ENCODE assay signal across 17 mouse cellular contexts in the genomic region with DNA sequence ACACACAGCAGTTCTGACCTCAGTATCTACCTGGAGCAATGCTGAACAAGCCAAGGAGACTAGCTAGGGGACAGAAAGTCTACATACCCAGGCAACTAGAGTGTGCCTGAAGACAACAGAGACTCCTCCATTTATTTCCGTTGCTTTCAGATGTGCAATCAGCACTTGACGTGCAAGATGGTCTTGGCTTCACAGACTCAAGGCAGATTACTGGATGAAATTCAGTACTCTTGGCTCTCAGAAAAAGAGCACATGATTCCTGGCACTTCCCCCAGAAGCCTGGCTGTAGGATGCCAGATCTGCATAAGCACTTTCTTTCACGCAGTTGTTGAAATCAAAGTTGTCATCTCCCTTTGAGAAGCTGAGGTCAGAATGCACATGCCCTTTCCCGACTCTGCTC. TPM values are rescaled to one million over a fixed set of nuclear protein-coding genes. Genes with fewer than 3 reads are reported as not detected.
DNase-seq lines count a peak whose midpoint lies in the region; ATAC-seq and TF ChIP-seq lines count a peak whose summit lies in the region.
"Had no signal": no experiment of that assay in that cellular context is flagged by ENCODE, and none has a peak within 500 bp of the region (broad histone marks: within the 10 kb centered on the region; RNA-seq: fewer than 3 reads in every experiment).

No protein-coding gene starts in this region.

- peak; percentile 41 to 56 for DNase-seq in cerebellum, postnatal 14 days
- DNase-seq in hindbrain, postnatal 0 days (ENCODE audit: low spot score): peak; percentile 44
- no peak for DNase-seq in hindbrain, embryonic 11.5 days (ENCODE audit: low spot score)
- DNase-seq in forebrain, postnatal 0 days: peak; percentile 83
- peak; percentile 19 for DNase-seq in right cerebral cortex, postnatal 14 days
- no peak for DNase-seq in testis, postnatal 10 days (ENCODE audit: low spot score)
- DNase-seq: cerebellum, postnatal 36 days; gastrocnemius, postnatal 36 days; liver, postnatal 0 days had no signal

- WGBS in hindbrain, postnatal 0 days: 46% methylated on average over 4 of the region's 4 CpGs
- 81% methylated on average over 4 of the region's 4 CpGs for WGBS in hindbrain, embryonic 11.5 days
- WGBS in forebrain, postnatal 0 days: 51% methylated on average over 4 of the region's 4 CpGs
- WGBS in kidney, embryonic 15.5 days: 81% methylated on average over 4 of the region's 4 CpGs

- no peak overlapping the region for H3K4me3 ChIP-seq in hindbrain, postnatal 0 days (ENCODE audit: low read length)
- H3K4me3 ChIP-seq in hindbrain, embryonic 11.5 days (ENCODE audit: low read depth, low read length): no peak overlapping the region
- no peak overlapping the region for H3K4me3 ChIP-seq in forebrain, postnatal 0 days (ENCODE audit: low read depth, low read length)
- H3K4me3 ChIP-seq in kidney, embryonic 15.5 days (replicated peaks): no peak overlapping the region
- H3K4me3 ChIP-seq: heart, embryonic 13.5 days; limb, embryonic 15.5 days; midbrain, embryonic 12.5 days had no signal

- no peak overlapping the region for H3K27ac ChIP-seq in hindbrain, postnatal 0 days
- no peak overlapping the region for H3K27ac ChIP-seq in hindbrain, embryonic 11.5 days (ENCODE audit: low read depth, low read length)
- no peak overlapping the region for H3K27ac ChIP-seq in forebrain, postnatal 0 days (ENCODE audit: low read depth, low read length)
- no peak overlapping the region for H3K27ac ChIP-seq in kidney, embryonic 15.5 days
- H3K27ac ChIP-seq: heart, embryonic 13.5 days; limb, embryonic 15.5 days; macrophage; midbrain, embryonic 12.5 days had no signal

- no peaks in the 10 kb centered on the region for H3K9me3 ChIP-seq in hindbrain, postnatal 0 days (ENCODE audit: low read length)
- H3K9me3 ChIP-seq in hindbrain, embryonic 11.5 days (ENCODE audit: control insufficient read depth, low read length): no peaks in the 10 kb centered on the region
- H3K9me3 ChIP-seq in forebrain, postnatal 0 days (ENCODE audit: low read length): no peaks in the 10 kb centered on the region
- no peaks in the 10 kb centered on the region for H3K9me3 ChIP-seq in kidney, embryonic 15.5 days (replicated peaks)
- H3K9me3 ChIP-seq: heart, embryonic 13.5 days; limb, embryonic 15.5 days; midbrain, embryonic 12.5 days had no signal

- no peak overlapping the region for H3K4me2 ChIP-seq in hindbrain, postnatal 0 days (ENCODE audit: low read depth, low read length)
- no peak overlapping the region for H3K4me2 ChIP-seq in hindbrain, embryonic 11.5 days (replicated peaks; ENCODE audit: low read depth, low read length)
- no peak overlapping the region for H3K4me2 ChIP-seq in forebrain, postnatal 0 days (ENCODE audit: low read depth)
- no peak overlapping the region for H3K4me2 ChIP-seq in kidney, embryonic 15.5 days
- H3K4me2 ChIP-seq: heart, embryonic 13.5 days; limb, embryonic 15.5 days; midbrain, embryonic 12.5 days had no signal

- ATAC-seq in cerebellum, adult (ENCODE audit: insufficient number of reproducible peaks, low FRiP score, low TSS enrichment): no peak
- ATAC-seq in hindbrain, postnatal 0 days: no peak
- ATAC-seq in hindbrain, embryonic 11.5 days (ENCODE audit: low FRiP score): no peak
- peak; percentile 79 for ATAC-seq in forebrain, postnatal 0 days
- no peak for ATAC-seq in kidney, embryonic 15.5 days (replicated peaks; ENCODE audit: low FRiP score)
- ATAC-seq: liver, postnatal 0 days; Patski had no signal

- no peaks in the 10 kb centered on the region for H3K36me3 ChIP-seq in hindbrain, postnatal 0 days (ENCODE audit: insufficient read depth, low read length)
- H3K36me3 ChIP-seq in hindbrain, embryonic 11.5 days (ENCODE audit: control insufficient read depth, insufficient read depth, low read length): no peaks in the 10 kb centered on the region
- H3K36me3 ChIP-seq in forebrain, postnatal 0 days (ENCODE audit: insufficient read depth): no peaks in the 10 kb centered on the region
- H3K36me3 ChIP-seq in kidney, embryonic 15.5 days: no peaks in the 10 kb centered on the region
- H3K36me3 ChIP-seq: heart, embryonic 13.5 days; limb, embryonic 15.5 days; midbrain, embryonic 12.5 days had no signal

- H3K27me3 ChIP-seq in hindbrain, postnatal 0 days (ENCODE audit: insufficient read depth, low read length): no peaks in the 10 kb centered on the region
- H3K27me3 ChIP-seq in hindbrain, embryonic 11.5 days (ENCODE audit: control insufficient read depth, insufficient read depth, low read length): no peaks in the 10 kb centered on the region
- no peaks in the 10 kb centered on the region for H3K27me3 ChIP-seq in forebrain, postnatal 0 days (ENCODE audit: insufficient read depth, low read length)
- no peaks in the 10 kb centered on the region for H3K27me3 ChIP-seq in kidney, embryonic 15.5 days
- H3K27me3 ChIP-seq: heart, embryonic 13.5 days; limb, embryonic 15.5 days; midbrain, embryonic 12.5 days; Patski had no signal

- no peak overlapping the region for H3K9ac ChIP-seq in hindbrain, postnatal 0 days (replicated peaks; ENCODE audit: low read length)
- H3K9ac ChIP-seq in hindbrain, embryonic 11.5 days (ENCODE audit: low read depth, low read length): no peak overlapping the region
- no peak overlapping the region for H3K9ac ChIP-seq in forebrain, postnatal 0 days
- no peak overlapping the region for H3K9ac ChIP-seq in kidney, embryonic 15.5 days
- H3K9ac ChIP-seq: heart, embryonic 13.5 days; limb, embryonic 15.5 days; liver, postnatal 0 days; midbrain, embryonic 12.5 days had no signal

- no peak for TF ChIP-seq CTCF in hindbrain, postnatal 0 days (IDR thresholded peaks at IDR 0.05; ENCODE audit: low read depth)
- TF ChIP-seq CTCF in forebrain, postnatal 0 days (IDR thresholded peaks at IDR 0.05; ENCODE audit: low read depth): no peak

- H3K4me1 ChIP-seq in hindbrain, postnatal 0 days (ENCODE audit: insufficient read depth, low read length): no peaks in the 10 kb centered on the region
- no peaks in the 10 kb centered on the region for H3K4me1 ChIP-seq in hindbrain, embryonic 11.5 days (replicated peaks; ENCODE audit: control insufficient read depth, insufficient read depth, low read length)
- no peaks in the 10 kb centered on the region; the same call in 1 of the 2 replicates for H3K4me1 ChIP-seq in forebrain, postnatal 0 days (ENCODE audit: insufficient read depth)
- H3K4me1 ChIP-seq in kidney, embryonic 15.5 days: no peaks in the 10 kb centered on the region
- H3K4me1 ChIP-seq: heart, embryonic 13.5 days; limb, embryonic 15.5 days; midbrain, embryonic 12.5 days had no signal

RNA-seq across cellular contexts. Expression of a gene that starts 18.1 kb away (rescaled TPM):
- 81.0 and 83.5 TPM in 2 replicates for total RNA-seq in hindbrain, postnatal 0 days (2014; rRNA removed)
- 83.0 and 86.7 TPM in 2 replicates for polyA plus RNA-seq in hindbrain, postnatal 0 days (2015; fragmentation: Nextera tagmentation; extraction: Ambion mirVana)
- polyA plus RNA-seq in hindbrain, embryonic 11.5 days (2014; fragmentation: Nextera tagmentation; extraction: Ambion mirVana): 0.15 and 0.84 TPM in 2 replicates
- total RNA-seq in forebrain, postnatal 0 days (2014; rRNA removed): 102 and 105 TPM in 2 replicates
- polyA plus RNA-seq in forebrain, postnatal 0 days (2015; fragmentation: Nextera tagmentation; extraction: Ambion mirVana): 108 and 115 TPM in 2 replicates
- polyA plus RNA-seq in kidney, embryonic 15.5 days (2015; fragmentation: Nextera tagmentation; extraction: Ambion mirVana): 0.29 and 0.31 TPM in 2 replicates
- total RNA-seq: gastrocnemius, postnatal 36 days; hematopoietic stem cell, adult 5-6 weeks had no signal
- polyA plus RNA-seq: liver, postnatal 0 days; macrophage; Patski had no signal

Comparison
In these comparisons a context has a peak if more than half of its experiments do, and no peak if none do; other contexts are left out.
1. DNase-seq: peak in cerebellum, postnatal 14 days (2 of 2), hindbrain, postnatal 0 days (single experiment), forebrain, postnatal 0 days (single experiment) and right cerebral cortex, postnatal 14 days (single experiment); none in hindbrain, embryonic 11.5 days (single experiment) and testis, postnatal 10 days (single experiment).
2. RNA of a gene that starts 18.1 kb away (polyA plus RNA-seq): 108 to 115 TPM in forebrain, postnatal 0 days and 83.0 to 86.7 TPM in hindbrain, postnatal 0 days; 0.29 to 0.31 TPM in kidney, embryonic 15.5 days and 0.15 to 0.84 TPM in hindbrain, embryonic 11.5 days; every median in the first group is over 10 times any median in the second.